Mouse (Mus musculus) limb, embryonic 14.5 days (tissue): ENCODE data around the gene Ankrd44. TPM values are rescaled to one million over a fixed set of nuclear protein-coding genes. Genes with fewer than 3 reads are reported as not detected.

ENCODE experiments used
- ATAC-seq: fragments of 200-750 bp; cut with Nextera tagmentation; 2 replicates; pipeline ENCODE4 v1.8.0; 2017; ENCODE audit warnings: low read depth, moderate number of reproducible peaks, moderate TSS enrichment; ENCODE audit not compliant: low FRiP score
- DNase-seq: peaks from one replicate; pipeline ENCODE4 v3.0.0-alpha.2; 2015; ENCODE audit warnings: low spot score
- H3K27ac ChIP-seq: fragments of 300-500 bp; sonication (generic); replicated peaks from 2 replicates; pipeline ENCODE4 v1.5.1; 2014; ENCODE audit warnings: low read depth, mild to moderate bottlenecking, low read length, moderate library complexity, mixed read lengths
- H3K27me3 ChIP-seq: fragments of 300-500 bp; sonication (generic); 2 replicates; pipeline ENCODE4 v1.6.1; 2014; ENCODE audit warnings: low read length, mixed read lengths; ENCODE audit not compliant: control insufficient read depth, insufficient read depth
- H3K36me3 ChIP-seq: fragments of 300-500 bp; sonication (generic); 2 replicates; pipeline ENCODE4 v1.6.1; 2014; ENCODE audit warnings: mild to moderate bottlenecking, low read length, moderate library complexity, mixed read lengths; ENCODE audit not compliant: control insufficient read depth, insufficient read depth
- H3K4me1 ChIP-seq: fragments of 300-500 bp; sonication (generic); 2 replicates; pipeline ENCODE4 v1.6.1; 2014; ENCODE audit warnings: antibody characterized with exemption, low read length, mixed read lengths; ENCODE audit not compliant: control insufficient read depth, insufficient read depth
- H3K4me2 ChIP-seq: fragments of 300-500 bp; sonication (generic); replicated peaks from 2 replicates; pipeline ENCODE4 v1.6.1; 2014; ENCODE audit warnings: low read depth, mild to moderate bottlenecking, low read length, moderate library complexity; ENCODE audit not compliant: severe bottlenecking
- H3K4me3 ChIP-seq: fragments of 300-500 bp; sonication (generic); replicated peaks from 2 replicates; pipeline ENCODE4 v1.5.1; 2014; ENCODE audit warnings: low read length
- H3K9ac ChIP-seq: fragments of 300-500 bp; sonication (generic); 2 replicates; pipeline ENCODE4 v1.6.1; 2014; ENCODE audit warnings: mild to moderate bottlenecking, low read depth, low read length, moderate library complexity; ENCODE audit not compliant: severe bottlenecking
- H3K9me3 ChIP-seq: fragments of 300-500 bp; sonication (generic); 2 replicates; pipeline ENCODE4 v1.6.1; 2016; ENCODE audit warnings: low read length; ENCODE audit not compliant: control insufficient read depth
- POLR2A ChIP-seq: fragments of 200-500 bp; IDR thresholded peaks from 2 replicates; pipeline ENCODE4 v1.8.0; 2012; ENCODE audit warnings: inconsistent platforms, mild to moderate bottlenecking, moderate library complexity, borderline replicate concordance; ENCODE audit not compliant: insufficient read depth, insufficient read length; ENCODE audit errors: extremely low read depth
- WGBS: fragments of 180-500 bp; shearing (Covaris S2); extraction: QIAGEN DNeasy Blood & Tissue Kit; methylation state at CpG from one replicate; pipeline ENCODE4 v1.1.7; 2014; 5-methylcytosine and 5-hydroxymethylcytosine counted together
- polyA plus RNA-seq, 2 experiments: library from polyadenylated mRNA; depleted of rRNA in 1 of 2; stranded (reverse) in 1 of 2; unstranded in 1 of 2; fragments of >200 nt; fragmentation: Nextera tagmentation in 1 of 2; extraction: Ambion mirVana in 1 of 2; gene quantifications; 2 replicates each; pipeline versions ENCODE4 v1.2.1 to v1.2.3; 2012 to 2014

The Ankrd44 gene
- polyA plus RNA-seq, 2 experiments = 23.5 to 38.8 TPM

DNA sequence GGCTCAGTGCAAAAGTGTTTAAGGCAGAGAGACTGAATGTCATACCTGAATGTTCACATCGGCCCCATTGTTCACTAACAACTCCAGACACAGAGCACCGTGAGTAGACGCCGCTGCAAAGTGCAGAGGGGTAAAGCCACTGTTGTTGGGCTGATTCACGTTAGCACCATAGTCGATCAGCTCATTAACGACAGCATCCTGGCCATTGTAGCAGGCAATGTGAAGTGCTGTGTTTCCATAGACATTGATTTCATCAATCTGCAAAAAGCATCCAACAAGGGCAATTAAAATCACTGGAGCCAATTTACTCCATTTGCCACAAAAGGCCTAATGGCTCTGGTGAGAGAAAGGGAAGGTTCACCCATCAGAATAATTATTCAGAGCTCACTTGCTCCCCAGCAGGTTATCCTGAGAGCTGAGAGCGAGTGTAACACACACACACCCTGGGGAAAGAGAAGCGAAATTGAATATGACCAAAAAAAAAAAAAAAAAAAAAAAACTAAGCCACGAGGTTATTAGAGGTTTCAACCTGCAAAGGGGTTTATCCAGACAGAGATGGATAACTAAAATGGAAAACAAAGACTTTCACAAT is 163.9 kb downstream of the Ankrd44 start:
- DNase-seq = no peak
- Histone ChIP-seq H3K27me3 (no peaks in the 10 kb centered on the region), H3K4me2 (no peak overlapping the region), H3K36me3 (peaks cover 21% of the 10 kb centered on the region), H3K4me3 (no peak overlapping the region), H3K4me1 (no peaks in the 10 kb centered on the region), H3K27ac (no peak overlapping the region), H3K9me3 (no peaks in the 10 kb centered on the region), H3K9ac (no peak overlapping the region)
- ATAC-seq = no peak
- no peak for TF ChIP-seq POLR2A
- 83% methylated on average over 10 of the region's 10 CpGs for WGBS

- TF ChIP-seq POLR2A = no peak
- Histone ChIP-seq H3K4me2 (no peak overlapping the region), H3K4me3 (no peak overlapping the region), H3K27me3 (no peaks in the 10 kb centered on the region), H3K27ac (no peak overlapping the region), H3K36me3 (peaks cover 12% of the 10 kb centered on the region; the same call in 1 of the 2 replicates), H3K4me1 (no peaks in the 10 kb centered on the region), H3K9me3 (no peaks in the 10 kb centered on the region), H3K9ac (no peak overlapping the region)
- ATAC-seq = no peak
- no peak for DNase-seq
These were observed 166.3 kb downstream of the Ankrd44 start for GRCm38 (mm10) chr1:54759841-54760240.

- ATAC-seq = no peak
- Histone ChIP-seq H3K4me1 (no peaks in the 10 kb centered on the region), H3K4me3 (no peak overlapping the region), H3K27ac (no peak overlapping the region), H3K9ac (no peak overlapping the region), H3K36me3 (peaks cover 14% of the 10 kb centered on the region; the same call in 1 of the 2 replicates), H3K4me2 (no peak overlapping the region), H3K27me3 (no peaks in the 10 kb centered on the region), H3K9me3 (no peaks in the 10 kb centered on the region)
- DNase-seq = no peak
- no peak for TF ChIP-seq POLR2A
- 89% methylated on average over 3 of the region's 3 CpGs for WGBS
These were observed 168.9 kb downstream of the Ankrd44 start for GRCm38 (mm10) chr1:54757291-54757690.

DNA sequence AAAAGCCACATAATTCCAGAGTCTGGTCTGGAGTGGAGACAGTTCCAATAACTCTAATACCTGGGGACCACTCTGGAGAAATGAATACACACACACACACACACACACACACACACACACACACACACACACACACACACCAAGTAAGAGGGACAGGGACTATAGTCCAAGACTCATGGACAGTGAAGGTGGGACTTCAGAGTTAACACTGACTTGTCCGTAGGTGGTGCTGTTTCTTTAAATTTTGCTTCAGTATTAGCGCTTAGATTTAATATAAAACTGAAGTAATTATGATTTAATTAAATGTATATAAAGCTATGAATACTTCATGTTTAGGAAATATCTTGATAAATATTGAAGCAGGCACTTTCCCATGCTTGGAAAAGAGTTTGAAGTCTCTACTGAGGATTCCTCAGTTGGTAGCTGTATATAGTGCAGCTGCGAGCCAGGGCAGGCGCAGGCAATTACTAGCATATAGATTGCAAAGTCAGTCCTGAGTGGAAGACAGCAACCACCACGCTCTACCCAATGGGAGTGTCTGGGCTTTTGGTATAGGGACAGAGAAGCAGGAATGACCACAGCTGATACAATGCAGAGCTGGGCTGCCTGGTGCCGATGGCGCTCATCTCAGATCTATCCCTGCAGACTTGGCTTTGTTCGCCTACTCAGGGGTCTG is 170.4 kb downstream of the Ankrd44 start:
- Histone ChIP-seq H3K27ac (no peak overlapping the region), H3K27me3 (no peaks in the 10 kb centered on the region), H3K4me2 (no peak overlapping the region), H3K9me3 (no peaks in the 10 kb centered on the region), H3K36me3 (0 out of 2 replicates have a peak, but pooled peaks cover 2% of the 10 kb centered on the region), H3K9ac (no peak overlapping the region), H3K4me3 (no peak overlapping the region), H3K4me1 (no peaks in the 10 kb centered on the region)
- no peak for DNase-seq
- no peak for ATAC-seq
- 75% methylated on average over 8 of the region's 8 CpGs for WGBS
- no peak for TF ChIP-seq POLR2A

DNA sequence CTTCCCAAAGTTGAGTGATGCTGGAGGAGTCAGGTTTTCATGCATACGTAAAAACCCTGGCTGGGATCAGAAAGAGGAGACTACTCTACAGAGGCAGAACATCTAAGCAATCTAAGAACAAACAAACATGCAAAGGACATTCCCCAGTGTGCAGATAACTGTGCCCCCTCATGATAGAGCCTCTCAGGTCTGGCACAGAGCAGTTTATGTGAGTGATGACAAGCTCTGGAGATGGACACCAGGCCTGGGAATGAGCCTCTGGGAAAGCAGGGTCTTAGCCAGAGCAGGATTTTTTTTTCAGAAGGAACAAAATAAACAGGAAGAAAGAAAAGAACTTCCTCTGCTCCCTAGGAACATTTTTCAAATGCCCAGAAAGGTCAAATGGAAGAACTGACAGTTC is 176.2 kb downstream of the Ankrd44 start:
- ATAC-seq (no peak), DNase-seq (no peak)
- Histone ChIP-seq H3K27me3 (no peaks in the 10 kb centered on the region), H3K36me3 (peaks cover 5% of the 10 kb centered on the region; the same call in 1 of the 2 replicates), H3K9ac (no peak overlapping the region), H3K4me3 (no peak overlapping the region), H3K27ac (no peak overlapping the region), H3K9me3 (no peaks in the 10 kb centered on the region), H3K4me2 (no peak overlapping the region), H3K4me1 (no peaks in the 10 kb centered on the region)
- TF ChIP-seq POLR2A = no peak
- 64% methylated on average over 1 of the region's 1 CpGs for WGBS
